Mouse (Mus musculus): ENCODE measurements around the gene Ap2s1. TPM values are rescaled to one million over a fixed set of nuclear protein-coding genes. Genes with fewer than 3 reads are reported as not detected.
A peak's percentile ranks its signal among the peaks of the same experiment; 100 is the strongest.

Ap2s1 gene
- polyA plus RNA-seq, 1 experiment from 2014 or later: 484 TPM

DNA sequence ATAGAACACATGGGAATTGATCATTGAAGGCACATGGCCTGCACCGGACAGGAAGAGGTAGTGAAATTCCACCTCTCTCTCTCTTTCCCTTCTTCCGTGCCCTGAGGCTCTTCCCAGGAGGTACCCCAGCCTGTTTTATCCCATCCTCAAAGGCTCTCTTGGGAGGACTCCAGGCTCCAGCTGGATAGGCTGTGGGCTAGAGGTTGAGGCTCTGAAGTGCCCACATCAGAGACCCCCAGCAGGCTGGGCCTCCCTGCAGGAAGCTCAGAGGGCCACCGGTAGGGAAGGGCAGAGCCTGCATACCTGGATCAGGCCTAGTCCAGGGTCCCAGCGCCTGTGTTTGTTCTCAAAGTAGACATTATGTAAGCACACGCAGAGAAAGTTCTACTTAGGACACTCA is 23.4 kb downstream of the Ap2s1 start:
- no peak overlapping the region for H3K9ac ChIP-seq (ENCODE audit: low read length)
- 57% methylated on average over 5 of the region's 5 CpGs for WGBS
- no peaks in the 10 kb centered on the region for H3K27me3 ChIP-seq (replicated peaks; ENCODE audit: control insufficient read depth, insufficient read depth, low read length)
- no peak overlapping the region for H3K4me2 ChIP-seq (ENCODE audit: low read length)
- H3K36me3 ChIP-seq (ENCODE audit: control insufficient read depth, insufficient read depth, low read length): no peaks in the 10 kb centered on the region
- no peak overlapping the region for H3K4me3 ChIP-seq (ENCODE audit: low read depth, low read length)
- H3K27ac ChIP-seq (ENCODE audit: low read depth, low read length): no peak overlapping the region
- no peaks in the 10 kb centered on the region for H3K9me3 ChIP-seq (replicated peaks; ENCODE audit: control insufficient read depth, low read length)
- no peaks in the 10 kb centered on the region for H3K4me1 ChIP-seq (ENCODE audit: control insufficient read depth, insufficient read depth, low read length)
- ATAC-seq (no peak), DNase-seq (ENCODE audit: low spot score) (no peak)

DNA sequence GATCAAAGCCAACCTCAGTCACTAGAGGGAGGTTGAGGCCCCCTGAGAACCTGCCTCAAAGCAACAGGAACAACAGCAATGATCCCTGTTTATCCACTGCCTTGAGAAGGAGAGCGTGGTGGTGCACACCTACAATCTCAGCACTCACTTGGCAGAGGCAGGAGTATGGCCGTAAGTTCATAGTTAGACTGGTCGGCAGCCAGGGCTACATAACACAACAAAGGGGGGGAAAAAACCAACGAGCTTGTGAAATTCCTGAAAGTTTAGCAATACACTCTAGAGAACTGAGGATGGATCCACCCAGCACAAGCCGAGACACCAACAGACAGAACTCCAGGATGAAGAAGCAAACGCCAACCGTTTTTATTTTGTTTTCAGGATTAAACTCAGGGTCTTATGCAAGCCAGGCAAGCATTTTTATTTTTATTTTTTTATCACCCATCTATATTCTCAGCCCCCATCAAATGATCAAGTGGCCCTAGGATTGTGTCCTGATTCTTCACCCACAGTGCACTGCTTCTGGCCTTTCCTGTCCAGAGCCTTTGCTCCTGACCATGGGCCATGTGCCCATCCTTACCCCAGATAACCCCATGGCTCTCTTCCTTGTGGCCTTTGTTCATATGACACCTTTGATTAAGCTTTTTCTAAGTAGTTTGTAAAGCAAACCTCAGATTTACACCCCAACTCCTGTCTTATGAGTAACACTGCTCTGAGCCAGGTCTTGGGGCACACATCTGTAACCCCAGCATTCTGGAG is 25.4 kb downstream of the Ap2s1 start:
- no peak overlapping the region for H3K4me3 ChIP-seq (ENCODE audit: low read depth, low read length)
- ATAC-seq (no peak), DNase-seq (ENCODE audit: low spot score) (no peak)
- no peaks in the 10 kb centered on the region for H3K36me3 ChIP-seq (ENCODE audit: control insufficient read depth, insufficient read depth, low read length)
- H3K4me2 ChIP-seq (ENCODE audit: low read length): no peak overlapping the region
- H3K9me3 ChIP-seq (replicated peaks; ENCODE audit: control insufficient read depth, low read length): no peaks in the 10 kb centered on the region
- H3K9ac ChIP-seq (ENCODE audit: low read length): no peak overlapping the region
- no peak overlapping the region for H3K27ac ChIP-seq (ENCODE audit: low read depth, low read length)
- WGBS: 88% methylated on average over 7 of the region's 7 CpGs
- H3K4me1 ChIP-seq (ENCODE audit: control insufficient read depth, insufficient read depth, low read length): no peaks in the 10 kb centered on the region
- H3K27me3 ChIP-seq (replicated peaks; ENCODE audit: control insufficient read depth, insufficient read depth, low read length): no peaks in the 10 kb centered on the region

DNA sequence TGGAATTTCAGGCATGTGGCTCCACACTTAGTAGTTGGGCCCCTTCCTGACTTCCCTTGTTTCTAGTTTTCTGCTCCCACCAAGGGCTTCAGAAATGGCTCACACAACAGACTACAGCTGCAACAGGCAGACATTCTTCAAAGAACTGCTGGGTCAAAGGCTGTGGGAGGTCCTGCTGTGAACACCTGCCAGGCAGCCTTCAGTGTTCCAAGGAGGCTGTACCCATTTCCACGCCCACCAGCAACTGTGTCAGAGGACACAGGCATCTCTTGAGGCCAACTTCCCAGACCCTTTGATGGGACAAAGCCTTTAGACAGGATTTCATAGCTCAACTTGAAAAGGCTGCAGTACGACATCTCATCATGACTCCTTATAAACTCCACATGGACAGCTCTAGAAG is 28.2 kb downstream of the Ap2s1 start:
- WGBS: 15% methylated on average over 2 of the region's 2 CpGs
- Histone ChIP-seq H3K4me2 (ENCODE audit: low read length) (no peak overlapping the region), H3K27ac (ENCODE audit: low read depth, low read length) (no peak overlapping the region), H3K4me3 (ENCODE audit: low read depth, low read length) (no peak overlapping the region), H3K9ac (ENCODE audit: low read length) (no peak overlapping the region), H3K4me1 (ENCODE audit: control insufficient read depth, insufficient read depth, low read length) (no peaks in the 10 kb centered on the region), H3K27me3 (replicated peaks; ENCODE audit: control insufficient read depth, insufficient read depth, low read length) (no peaks in the 10 kb centered on the region), H3K36me3 (ENCODE audit: control insufficient read depth, insufficient read depth, low read length) (no peaks in the 10 kb centered on the region), H3K9me3 (replicated peaks; ENCODE audit: control insufficient read depth, low read length) (no peaks in the 10 kb centered on the region)
- DNase-seq (ENCODE audit: low spot score) (no peak), ATAC-seq (no peak)

DNA sequence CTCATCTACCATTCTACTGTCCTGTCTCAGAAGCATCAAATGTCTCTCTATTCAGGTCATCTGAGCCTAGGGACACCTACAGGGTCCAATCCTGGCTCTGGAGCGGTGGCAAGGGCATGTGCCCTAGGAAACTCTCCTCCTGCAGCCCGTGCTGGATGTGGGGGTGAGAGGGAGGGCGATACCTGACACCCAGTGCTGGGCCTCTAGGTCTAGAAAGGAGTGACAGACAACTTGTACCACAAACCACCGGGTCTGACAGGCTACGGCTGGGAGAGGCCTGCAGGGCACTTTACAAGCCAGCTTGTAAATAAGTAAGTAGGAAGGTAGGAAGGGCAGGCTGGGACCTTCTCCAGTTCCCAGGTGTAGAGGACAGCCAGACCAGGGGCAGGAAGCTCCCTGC is 37.7 kb downstream of the Ap2s1 start:
- no peaks in the 10 kb centered on the region for H3K27me3 ChIP-seq (replicated peaks; ENCODE audit: control insufficient read depth, insufficient read depth, low read length)
- no peaks in the 10 kb centered on the region; the same call in 1 of the 2 replicates for H3K4me1 ChIP-seq (ENCODE audit: control insufficient read depth, insufficient read depth, low read length)
- no peaks in the 10 kb centered on the region for H3K36me3 ChIP-seq (ENCODE audit: control insufficient read depth, insufficient read depth, low read length)
- no peak for ATAC-seq
- 65% methylated on average over 5 of the region's 5 CpGs for WGBS
- H3K27ac ChIP-seq (ENCODE audit: low read depth, low read length): no peak overlapping the region
- H3K9ac ChIP-seq (ENCODE audit: low read length): no peak overlapping the region
- H3K4me3 ChIP-seq (ENCODE audit: low read depth, low read length): no peak overlapping the region
- DNase-seq (ENCODE audit: low spot score): no peak
- no peaks in the 10 kb centered on the region for H3K9me3 ChIP-seq (replicated peaks; ENCODE audit: control insufficient read depth, low read length)
- no peak overlapping the region for H3K4me2 ChIP-seq (ENCODE audit: low read length)

DNA sequence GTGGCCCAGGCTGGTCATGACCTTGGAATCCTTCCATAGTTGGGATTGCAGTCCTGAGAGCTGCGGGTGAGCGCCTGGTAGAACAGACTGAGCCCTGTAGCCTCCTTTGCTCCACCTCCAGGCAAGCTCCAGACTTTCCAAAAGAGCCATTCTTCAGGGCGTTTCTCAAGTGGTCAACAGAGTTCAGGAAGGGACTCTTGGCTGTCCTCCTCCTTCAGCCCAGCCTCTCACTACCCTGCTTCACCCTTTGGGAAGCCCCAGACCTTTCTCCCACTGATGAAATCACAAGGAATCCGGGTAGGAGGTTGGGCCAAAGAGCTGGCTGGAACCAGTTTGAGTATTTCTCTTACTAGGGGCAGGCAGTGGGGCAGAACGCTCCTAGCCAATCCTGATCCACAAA is 41.9 kb downstream of the Ap2s1 start:
- Histone ChIP-seq H3K9ac (ENCODE audit: low read length) (no peak overlapping the region), H3K4me1 (ENCODE audit: control insufficient read depth, insufficient read depth, low read length) (peaks cover 17% of the 10 kb centered on the region), H3K4me3 (ENCODE audit: low read depth, low read length) (no peak overlapping the region), H3K36me3 (ENCODE audit: control insufficient read depth, insufficient read depth, low read length) (no peaks in the 10 kb centered on the region), H3K27ac (ENCODE audit: low read depth, low read length) (no peak overlapping the region), H3K9me3 (replicated peaks; ENCODE audit: control insufficient read depth, low read length) (no peaks in the 10 kb centered on the region), H3K4me2 (ENCODE audit: low read length) (no peak overlapping the region), H3K27me3 (replicated peaks; ENCODE audit: control insufficient read depth, insufficient read depth, low read length) (0 out of 2 replicates have a peak, but pooled peaks cover 2% of the 10 kb centered on the region)
- WGBS: 77% methylated on average over 5 of the region's 5 CpGs
- DNase-seq (ENCODE audit: low spot score) (no peak), ATAC-seq (no peak)

DNA sequence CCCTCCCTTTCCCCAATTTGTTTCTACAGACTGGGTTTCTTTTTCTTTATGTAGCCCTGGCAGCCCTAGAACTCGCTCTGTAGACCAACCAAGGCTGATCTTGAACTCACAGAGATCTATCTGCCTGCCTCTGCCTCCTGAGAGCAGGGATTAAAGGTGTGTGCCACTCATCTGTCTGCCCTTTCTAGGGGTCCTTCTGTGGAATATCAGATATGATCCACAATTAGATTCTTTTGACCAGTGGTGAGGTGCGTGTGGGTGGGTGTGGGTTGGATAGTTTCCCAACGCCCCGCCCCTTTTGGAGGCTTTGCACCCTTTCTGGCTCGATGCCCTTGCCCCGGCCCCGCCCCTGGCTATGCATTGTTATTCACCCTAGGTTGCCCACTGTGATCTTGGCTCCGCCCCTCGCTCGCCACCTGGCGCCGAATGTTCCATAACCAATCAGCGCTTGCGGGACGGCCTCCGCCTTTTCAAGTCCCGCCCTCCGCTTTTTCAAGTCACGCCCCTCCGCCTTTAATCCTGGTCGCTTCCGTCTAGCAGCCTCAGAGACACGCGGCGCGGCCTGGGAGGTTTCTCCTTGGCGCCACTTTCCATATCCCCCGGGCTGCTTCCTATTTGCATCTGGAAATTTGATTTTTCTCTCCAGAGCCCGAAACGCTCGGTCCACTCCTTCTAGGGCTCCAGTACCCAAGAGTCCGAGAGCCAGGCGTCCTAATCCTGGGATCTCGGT is 42.8 kb downstream of the Ap2s1 start, which contains the start of gene Slc1a5:
Slc1a5 (plus strand) TSS at position 516 of the 730 bp plus-strand sequence.
- Histone ChIP-seq H3K4me3 (ENCODE audit: low read depth, low read length) (peak within 1 kb of the TSS; percentile 53), H3K9ac (ENCODE audit: low read length) (peak within 1 kb of the TSS; percentile 69), H3K27me3 (replicated peaks; ENCODE audit: control insufficient read depth, insufficient read depth, low read length) (0 out of 2 replicates have a peak, but pooled peaks cover 2% of the 10 kb centered on the region), H3K36me3 (ENCODE audit: control insufficient read depth, insufficient read depth, low read length) (no peaks in the 10 kb centered on the region), H3K4me2 (ENCODE audit: low read length) (peak within 1 kb of the TSS; percentile 98), H3K27ac (ENCODE audit: low read depth, low read length) (no peak within 1 kb of the TSS; the same call in 1 of the 2 replicates), H3K9me3 (replicated peaks; ENCODE audit: control insufficient read depth, low read length) (no peaks in the 10 kb centered on the region), H3K4me1 (ENCODE audit: control insufficient read depth, insufficient read depth, low read length) (peaks cover 17% of the 10 kb centered on the region)
- peak; percentile 90 for ATAC-seq
- WGBS: 3% methylated on average over 34 of the region's 34 CpGs
- peak; percentile 96 for DNase-seq (ENCODE audit: low spot score)

DNA sequence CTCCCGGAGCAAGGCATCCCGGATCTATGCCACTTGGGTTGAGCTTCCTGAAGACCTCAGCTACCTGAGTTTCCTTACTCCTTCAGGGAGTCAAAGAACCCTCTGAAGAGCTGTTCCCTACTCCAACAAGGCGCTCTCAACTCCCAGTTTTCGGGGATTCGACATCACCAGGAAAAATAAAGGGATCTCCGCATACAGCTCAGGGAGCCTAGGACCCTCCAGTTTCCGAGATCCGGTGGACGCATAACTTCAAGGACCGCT is 43.3 kb downstream of the Ap2s1 start:
- DNase-seq (ENCODE audit: low spot score): no peak
- no peaks in the 10 kb centered on the region for H3K9me3 ChIP-seq (replicated peaks; ENCODE audit: control insufficient read depth, low read length)
- no peak overlapping the region for H3K27ac ChIP-seq (ENCODE audit: low read depth, low read length)

DNA sequence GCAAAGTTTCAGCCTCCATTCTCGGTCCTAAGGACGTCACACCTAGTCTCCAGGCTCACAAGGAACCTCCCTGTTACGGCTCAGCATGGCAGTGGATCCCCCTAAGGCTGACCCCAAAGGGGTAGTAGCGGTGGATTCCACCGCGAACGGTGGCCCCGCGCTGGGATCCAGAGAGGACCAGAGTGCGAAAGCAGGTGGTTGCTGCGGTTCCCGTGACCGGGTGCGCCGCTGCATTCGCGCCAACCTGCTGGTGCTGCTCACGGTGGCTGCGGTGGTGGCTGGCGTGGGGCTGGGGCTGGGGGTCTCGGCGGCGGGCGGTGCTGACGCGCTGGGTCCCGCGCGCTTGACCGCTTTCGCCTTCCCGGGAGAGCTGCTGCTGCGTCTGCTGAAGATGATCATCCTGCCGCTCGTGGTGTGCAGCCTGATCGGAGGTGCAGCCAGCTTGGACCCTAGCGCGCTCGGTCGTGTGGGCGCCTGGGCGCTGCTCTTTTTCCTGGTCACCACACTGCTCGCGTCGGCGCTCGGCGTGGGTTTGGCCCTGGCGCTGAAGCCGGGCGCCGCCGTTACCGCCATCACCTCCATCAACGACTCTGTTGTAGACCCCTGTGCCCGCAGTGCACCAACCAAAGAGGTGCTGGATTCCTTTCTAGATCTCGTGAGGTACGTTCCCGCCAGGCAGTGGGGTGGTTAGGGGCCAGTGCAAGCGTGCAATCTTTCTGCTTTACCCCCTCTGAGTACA is 43.8 kb downstream of the Ap2s1 start:
- Histone ChIP-seq H3K36me3 (ENCODE audit: control insufficient read depth, insufficient read depth, low read length) (no peaks in the 10 kb centered on the region), H3K9ac (ENCODE audit: low read length) (peak overlapping the region; percentile 69), H3K4me1 (ENCODE audit: control insufficient read depth, insufficient read depth, low read length) (peaks cover 17% of the 10 kb centered on the region), H3K27me3 (replicated peaks; ENCODE audit: control insufficient read depth, insufficient read depth, low read length) (0 out of 2 replicates have a peak, but pooled peaks cover 2% of the 10 kb centered on the region), H3K27ac (ENCODE audit: low read depth, low read length) (no peak overlapping the region), H3K9me3 (replicated peaks; ENCODE audit: control insufficient read depth, low read length) (no peaks in the 10 kb centered on the region), H3K4me2 (ENCODE audit: low read length) (peak overlapping the region; percentile 98), H3K4me3 (ENCODE audit: low read depth, low read length) (peak overlapping the region; percentile 53)
- DNase-seq (ENCODE audit: low spot score) (peak; percentile 30), ATAC-seq (peak; percentile 27)
- WGBS: under 1% methylated on average over 56 of the region's 60 CpGs

More for the DNA sequence above, 43.3 kb downstream of the Ap2s1 start:
- Histone ChIP-seq H3K9ac (ENCODE audit: low read length) (peak overlapping the region; percentile 69), H3K4me3 (ENCODE audit: low read depth, low read length) (peak overlapping the region; percentile 53), H3K4me1 (ENCODE audit: control insufficient read depth, insufficient read depth, low read length) (peaks cover 17% of the 10 kb centered on the region), H3K36me3 (ENCODE audit: control insufficient read depth, insufficient read depth, low read length) (no peaks in the 10 kb centered on the region), H3K27me3 (replicated peaks; ENCODE audit: control insufficient read depth, insufficient read depth, low read length) (0 out of 2 replicates have a peak, but pooled peaks cover 2% of the 10 kb centered on the region), H3K4me2 (ENCODE audit: low read length) (peak overlapping the region; percentile 98)
- ATAC-seq: no peak; the same call in 1 of the 2 replicates
- WGBS: under 1% methylated on average over 10 of the region's 10 CpGs
